Mouse (Mus musculus) layer of hippocampus, adult 18-20 months (tissue): ENCODE results near the gene Ntm. TPM values are rescaled to one million over a fixed set of nuclear protein-coding genes. Genes with fewer than 3 reads are reported as not detected.

ENCODE experiments used
- DNase-seq, 2 experiments: peaks; one replicate each; pipeline ENCODE4 v3.0.0; 2022; ENCODE audit warnings: low spot score in 2 of 2
- total RNA-seq, 2 experiments: library from RNA; stranded (reverse); gene quantifications; 2 replicates each; pipeline ENCODE4 v1.2.3; 2021

Ntm gene
- total RNA-seq, 2 experiments from 2014 or later = 146 to 152 TPM

- DNase-seq = no peak
These were observed 200.9 kb downstream of the Ntm start for GRCm38 (mm10) chr9:29761952-29762586.

- no peak for DNase-seq
These were observed 201.4 kb downstream of the Ntm start for GRCm38 (mm10) chr9:29761511-29761910.

GRCm38 (mm10) chr9:29759940-29760339 lies 203.0 kb downstream of the Ntm start:
- DNase-seq = no peak

GRCm38 (mm10) chr9:29759060-29759459 lies 203.9 kb downstream of the Ntm start:
- no peak for DNase-seq

- no peak for DNase-seq
These were observed 208.6 kb downstream of the Ntm start for GRCm38 (mm10) chr9:29754374-29754773.

- DNase-seq = no peak
These were observed 211.5 kb downstream of the Ntm start for GRCm38 (mm10) chr9:29751396-29751795.

GRCm38 (mm10) chr9:29750371-29751014 lies 212.4 kb downstream of the Ntm start:
- DNase-seq = peak; percentile 43 to 61

GRCm38 (mm10) chr9:29748070-29748469 lies 214.9 kb downstream of the Ntm start:
- no peak for DNase-seq

- no peak for DNase-seq
These were observed 224.0 kb downstream of the Ntm start for GRCm38 (mm10) chr9:29738835-29739526.

- no peak for DNase-seq
These were observed 226.9 kb downstream of the Ntm start for GRCm38 (mm10) chr9:29736031-29736430.

- no peak for DNase-seq
These were observed 230.0 kb downstream of the Ntm start for GRCm38 (mm10) chr9:29732895-29733294.

- no peak for DNase-seq
These were observed 231.3 kb downstream of the Ntm start for GRCm38 (mm10) chr9:29731672-29732071.

- DNase-seq = no peak
These were observed 235.2 kb downstream of the Ntm start for GRCm38 (mm10) chr9:29727540-29728432.

GRCm38 (mm10) chr9:29721461-29721860 lies 241.5 kb downstream of the Ntm start:
- no peak for DNase-seq

GRCm38 (mm10) chr9:29716795-29717194 lies 246.1 kb downstream of the Ntm start:
- DNase-seq = no peak

- no peak for DNase-seq
These were observed 264.7 kb downstream of the Ntm start for GRCm38 (mm10) chr9:29698276-29698675.

GRCm38 (mm10) chr9:29694151-29694550 lies 268.8 kb downstream of the Ntm start:
- no peak for DNase-seq

GRCm38 (mm10) chr9:29691186-29691855 lies 271.6 kb downstream of the Ntm start:
- DNase-seq = no peak

GRCm38 (mm10) chr9:29682224-29682623 lies 280.7 kb downstream of the Ntm start:
- DNase-seq = no peak

- no peak for DNase-seq
These were observed 282.3 kb downstream of the Ntm start for GRCm38 (mm10) chr9:29680677-29681076.

- DNase-seq = no peak
These were observed 289.0 kb downstream of the Ntm start for GRCm38 (mm10) chr9:29673911-29674310.
